Mouse (Mus musculus): ENCODE measurements around the gene Bin2. TPM values are rescaled to one million over a fixed set of nuclear protein-coding genes. Genes with fewer than 3 reads are reported as not detected.
"Not testable (repeated sequence)": the region's sequence is repeated elsewhere in the genome, so short reads cannot be mapped to it uniquely, and the experiment has no call there.

Gene Bin2
- polyA plus RNA-seq, 1 experiment from 2014 or later, result 62.1 TPM

DNA sequence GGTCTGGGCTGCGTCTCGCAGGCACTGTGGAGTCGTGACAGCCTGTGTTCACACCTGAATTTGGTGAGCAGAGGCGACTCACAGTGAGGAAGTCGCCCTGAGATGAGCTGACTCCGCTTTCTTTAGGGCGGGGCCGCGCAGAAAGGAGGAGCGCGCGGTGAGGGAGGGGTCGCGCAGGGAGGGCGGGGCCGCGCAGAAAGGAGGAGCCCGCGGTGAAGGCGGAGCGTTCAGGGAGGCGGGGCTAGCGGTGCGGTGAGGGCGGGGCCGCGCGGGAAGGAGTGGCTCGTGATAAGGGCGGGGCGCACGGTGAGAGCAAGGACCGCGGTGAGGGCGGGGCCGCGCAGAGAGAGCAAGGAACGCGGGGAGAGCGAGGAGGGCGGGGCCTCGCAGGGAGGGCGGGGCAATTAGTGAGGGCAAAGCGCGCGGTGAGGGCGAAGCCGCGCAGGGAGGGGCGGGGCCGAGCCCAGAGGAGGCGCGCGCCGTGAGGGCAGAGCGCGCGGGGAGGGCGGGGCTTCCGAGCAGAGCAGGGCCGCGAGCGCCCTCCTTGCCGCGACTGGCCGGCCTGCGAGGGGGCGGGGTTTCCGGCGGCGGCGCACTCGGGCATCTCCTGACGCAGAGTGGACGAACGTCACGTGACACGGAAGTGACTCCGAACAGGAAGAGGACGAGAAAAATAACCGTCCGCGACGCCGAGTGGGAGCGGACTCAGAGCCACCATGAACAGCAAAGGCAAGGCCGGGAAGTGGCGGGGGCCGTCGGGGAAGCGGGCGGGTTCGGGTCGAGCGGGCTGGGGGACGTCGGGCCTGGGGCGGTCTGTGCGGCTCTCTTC is 54.1 kb downstream of the Bin2 start, which contains the start of gene Dazap2:
Gene Dazap2, plus strand, starts transcription at position 354 of the 829 bp plus-strand sequence.
- under 1% methylated on average over 95 of the region's 99 CpGs for WGBS
- peaks cover 14% of the 10 kb centered on the region for H3K4me1 ChIP-seq (replicated peaks; ENCODE audit: control insufficient read depth, insufficient read depth, low read length)
- peak within 1 kb of the TSS; percentile 99 for H3K27ac ChIP-seq (ENCODE audit: low read depth, low read length)
- peak within 1 kb of the TSS; percentile 92 for H3K4me2 ChIP-seq
- peak within 1 kb of the TSS; percentile 94 for H3K4me3 ChIP-seq (ENCODE audit: low read depth, low read length)
- H3K9me3 ChIP-seq (ENCODE audit: control insufficient read depth, low read length), result no peaks in the 10 kb centered on the region
- H3K27me3 ChIP-seq (replicated peaks; ENCODE audit: control insufficient read depth, insufficient read depth, low read length), result no peaks in the 10 kb centered on the region
- peak within 1 kb of the TSS; percentile 98 for H3K9ac ChIP-seq (ENCODE audit: low read depth, low read length)
- peaks cover 24% of the 10 kb centered on the region for H3K36me3 ChIP-seq (ENCODE audit: control insufficient read depth, insufficient read depth, low read length)
- ATAC-seq (replicated peaks; ENCODE audit: low FRiP score), result peak; percentile 84
- peak; percentile 100 for DNase-seq (ENCODE audit: low spot score)

- no peak for DNase-seq (ENCODE audit: low spot score)
- H3K9me3 ChIP-seq (ENCODE audit: control insufficient read depth, low read length), result no peaks in the 10 kb centered on the region
- H3K27ac ChIP-seq (ENCODE audit: low read depth, low read length), result peak overlapping the region; percentile 55
- peak overlapping the region; percentile 94 for H3K4me3 ChIP-seq (ENCODE audit: low read depth, low read length)
- no peaks in the 10 kb centered on the region for H3K27me3 ChIP-seq (replicated peaks; ENCODE audit: control insufficient read depth, insufficient read depth, low read length)
- peaks cover 14% of the 10 kb centered on the region for H3K4me1 ChIP-seq (replicated peaks; ENCODE audit: control insufficient read depth, insufficient read depth, low read length)
- H3K36me3 ChIP-seq (ENCODE audit: control insufficient read depth, insufficient read depth, low read length), result peaks cover 17% of the 10 kb centered on the region
- WGBS, result 10% methylated on average over 43 of the region's 43 CpGs
- peak overlapping the region; percentile 88 for H3K4me2 ChIP-seq
- peak; percentile 61 for ATAC-seq (replicated peaks; ENCODE audit: low FRiP score)
- H3K9ac ChIP-seq (ENCODE audit: low read depth, low read length), result peak overlapping the region; percentile 64
Observed at GRCm38 (mm10) chr15:100614218-100614995, 54.9 kb downstream of the Bin2 start.

DNA sequence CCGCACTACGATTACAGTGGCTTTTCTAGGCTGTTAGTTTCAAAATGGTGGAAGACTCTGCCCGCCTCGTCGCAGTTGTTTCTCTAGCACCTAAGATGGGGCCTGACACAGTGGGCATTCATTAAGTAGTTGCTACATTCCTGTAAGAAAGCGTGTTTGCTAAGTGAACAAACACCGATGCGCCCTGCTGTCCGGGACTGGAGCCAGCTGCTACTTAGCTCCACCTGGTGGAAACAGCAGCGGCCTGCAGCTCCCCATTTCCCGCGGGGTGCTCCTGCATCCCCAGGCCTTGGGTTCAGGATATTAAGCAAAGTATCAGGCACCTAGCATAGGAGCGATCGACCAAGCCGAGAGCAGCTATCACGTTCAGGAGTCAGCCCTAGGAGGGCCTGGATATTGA is 55.8 kb downstream of the Bin2 start:
- WGBS, result 12% methylated on average over 16 of the region's 16 CpGs
- H3K9me3 ChIP-seq (ENCODE audit: control insufficient read depth, low read length), result no peaks in the 10 kb centered on the region
- no peaks in the 10 kb centered on the region for H3K27me3 ChIP-seq (replicated peaks; ENCODE audit: control insufficient read depth, insufficient read depth, low read length)
- no peak overlapping the region for H3K9ac ChIP-seq (ENCODE audit: low read depth, low read length)
- DNase-seq (ENCODE audit: low spot score), result peak; percentile 81
- peaks cover 14% of the 10 kb centered on the region for H3K4me1 ChIP-seq (replicated peaks; ENCODE audit: control insufficient read depth, insufficient read depth, low read length)
- H3K27ac ChIP-seq (ENCODE audit: low read depth, low read length), result no peak overlapping the region
- peak overlapping the region; percentile 14; the same call in 1 of the 2 replicates for H3K4me3 ChIP-seq (ENCODE audit: low read depth, low read length)
- peak overlapping the region; percentile 88 for H3K4me2 ChIP-seq
- no peak for ATAC-seq (replicated peaks; ENCODE audit: low FRiP score)
- H3K36me3 ChIP-seq (ENCODE audit: control insufficient read depth, insufficient read depth, low read length), result peaks cover 10% of the 10 kb centered on the region

DNA sequence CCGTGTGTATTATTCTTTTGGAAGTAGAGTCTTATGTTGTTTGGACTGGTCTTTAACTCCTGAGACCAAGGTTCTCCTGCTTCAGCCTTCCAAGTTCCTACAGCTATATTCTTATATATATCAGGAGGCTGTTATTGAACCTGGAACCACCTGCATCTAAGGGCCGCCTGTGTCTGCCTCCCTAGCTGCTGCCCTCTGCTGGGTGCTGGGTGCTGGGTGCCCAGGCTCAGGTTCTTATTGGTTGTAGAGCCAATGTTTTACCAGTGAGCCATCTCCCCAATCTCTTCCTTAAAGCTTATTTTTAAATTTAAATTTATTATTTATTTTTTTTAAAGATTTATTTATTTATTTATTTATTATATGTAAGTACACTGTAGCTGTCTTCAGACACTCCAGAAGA is 56.9 kb downstream of the Bin2 start:
- peaks cover 14% of the 10 kb centered on the region for H3K4me1 ChIP-seq (replicated peaks; ENCODE audit: control insufficient read depth, insufficient read depth, low read length)
- 75% methylated on average over 2 of the region's 2 CpGs for WGBS
- no peak overlapping the region for H3K27ac ChIP-seq (ENCODE audit: low read depth, low read length)
- no peaks in the 10 kb centered on the region for H3K27me3 ChIP-seq (replicated peaks; ENCODE audit: control insufficient read depth, insufficient read depth, low read length)
- ATAC-seq (replicated peaks; ENCODE audit: low FRiP score) (no peak), DNase-seq (ENCODE audit: low spot score) (no peak)
- H3K9ac ChIP-seq (ENCODE audit: low read depth, low read length), result no peak overlapping the region
- H3K36me3 ChIP-seq (ENCODE audit: control insufficient read depth, insufficient read depth, low read length), result no peaks in the 10 kb centered on the region; the same call in 1 of the 2 replicates
- H3K4me3 ChIP-seq (ENCODE audit: low read depth, low read length), result no peak overlapping the region
- no peaks in the 10 kb centered on the region for H3K9me3 ChIP-seq (ENCODE audit: control insufficient read depth, low read length)
- no peak overlapping the region for H3K4me2 ChIP-seq

DNA sequence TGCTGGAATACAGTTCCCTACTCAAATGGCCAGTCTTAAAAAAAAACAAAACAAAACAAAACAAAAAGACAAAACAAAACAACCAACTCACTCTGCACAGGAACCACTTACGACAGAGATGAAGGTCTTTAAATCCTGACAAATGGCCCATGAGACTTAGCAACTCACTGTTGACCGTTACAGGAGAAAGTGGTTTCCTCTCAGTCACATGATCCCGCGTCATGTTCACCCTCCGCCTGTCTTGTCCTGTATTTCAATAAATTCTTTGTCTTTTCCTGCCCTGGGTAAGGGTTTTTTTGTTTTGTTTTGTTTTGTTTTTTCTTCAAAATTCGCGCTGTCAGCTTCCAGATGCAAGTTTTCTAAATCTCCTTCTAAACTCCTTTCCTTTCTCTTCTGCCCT is 57.4 kb downstream of the Bin2 start:
- Histone ChIP-seq H3K4me3 (ENCODE audit: low read depth, low read length) (no peak overlapping the region), H3K4me1 (replicated peaks; ENCODE audit: control insufficient read depth, insufficient read depth, low read length) (peaks cover 14% of the 10 kb centered on the region), H3K4me2 (no peak overlapping the region), H3K27me3 (replicated peaks; ENCODE audit: control insufficient read depth, insufficient read depth, low read length) (no peaks in the 10 kb centered on the region), H3K27ac (ENCODE audit: low read depth, low read length) (no peak overlapping the region), H3K9me3 (ENCODE audit: control insufficient read depth, low read length) (no peaks in the 10 kb centered on the region), H3K36me3 (ENCODE audit: control insufficient read depth, insufficient read depth, low read length) (no peaks in the 10 kb centered on the region), H3K9ac (ENCODE audit: low read depth, low read length) (no peak overlapping the region)
- ATAC-seq (replicated peaks; ENCODE audit: low FRiP score), result no peak
- 72% methylated on average over 7 of the region's 7 CpGs for WGBS
- DNase-seq (ENCODE audit: low spot score), result no peak

DNA sequence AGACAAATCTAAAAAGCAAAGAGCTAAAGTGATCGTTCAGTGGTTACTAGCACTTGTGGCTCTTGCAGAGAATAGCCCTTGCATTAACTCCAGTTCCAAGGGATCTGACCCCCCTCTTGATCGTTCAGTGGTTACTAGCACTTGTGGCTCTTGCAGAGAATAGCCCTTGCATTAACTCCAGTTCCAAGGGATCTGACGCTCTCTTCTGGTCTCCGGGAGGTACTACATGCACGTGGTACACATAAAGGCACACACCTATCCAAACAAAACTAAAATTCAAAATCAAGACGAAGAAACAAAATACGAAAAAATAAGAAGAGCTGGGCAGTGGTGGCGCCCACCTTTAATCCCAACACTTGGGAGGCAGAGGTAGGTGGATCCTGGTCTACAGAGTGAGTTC is 62.7 kb downstream of the Bin2 start:
- H3K36me3 ChIP-seq (ENCODE audit: control insufficient read depth, insufficient read depth, low read length); H3K9ac ChIP-seq (ENCODE audit: low read depth, low read length); H3K4me1 ChIP-seq (replicated peaks; ENCODE audit: control insufficient read depth, insufficient read depth, low read length); H3K27me3 ChIP-seq (replicated peaks; ENCODE audit: control insufficient read depth, insufficient read depth, low read length); H3K9me3 ChIP-seq (ENCODE audit: control insufficient read depth, low read length); DNase-seq (ENCODE audit: low spot score); H3K4me3 ChIP-seq (ENCODE audit: low read depth, low read length); H3K4me2 ChIP-seq; ATAC-seq (replicated peaks; ENCODE audit: low FRiP score); H3K27ac ChIP-seq (ENCODE audit: low read depth, low read length): not testable (repeated sequence)
- WGBS, result 87% methylated on average over 8 of the region's 8 CpGs

- Histone ChIP-seq H3K9me3 (ENCODE audit: control insufficient read depth, low read length) (no peaks in the 10 kb centered on the region), H3K4me3 (ENCODE audit: low read depth, low read length) (no peak overlapping the region), H3K4me2 (no peak overlapping the region), H3K4me1 (replicated peaks; ENCODE audit: control insufficient read depth, insufficient read depth, low read length) (peaks cover 13% of the 10 kb centered on the region), H3K27me3 (replicated peaks; ENCODE audit: control insufficient read depth, insufficient read depth, low read length) (peaks cover 42% of the 10 kb centered on the region), H3K27ac (ENCODE audit: low read depth, low read length) (no peak overlapping the region), H3K9ac (ENCODE audit: low read depth, low read length) (no peak overlapping the region), H3K36me3 (ENCODE audit: control insufficient read depth, insufficient read depth, low read length) (no peaks in the 10 kb centered on the region)
- no peak for ATAC-seq (replicated peaks; ENCODE audit: low FRiP score)
- no peak for DNase-seq (ENCODE audit: low spot score)
- WGBS, result 34% methylated on average over 3 of the region's 3 CpGs
Observed at GRCm38 (mm10) chr15:100601669-100602068, 67.7 kb downstream of the Bin2 start.

DNA sequence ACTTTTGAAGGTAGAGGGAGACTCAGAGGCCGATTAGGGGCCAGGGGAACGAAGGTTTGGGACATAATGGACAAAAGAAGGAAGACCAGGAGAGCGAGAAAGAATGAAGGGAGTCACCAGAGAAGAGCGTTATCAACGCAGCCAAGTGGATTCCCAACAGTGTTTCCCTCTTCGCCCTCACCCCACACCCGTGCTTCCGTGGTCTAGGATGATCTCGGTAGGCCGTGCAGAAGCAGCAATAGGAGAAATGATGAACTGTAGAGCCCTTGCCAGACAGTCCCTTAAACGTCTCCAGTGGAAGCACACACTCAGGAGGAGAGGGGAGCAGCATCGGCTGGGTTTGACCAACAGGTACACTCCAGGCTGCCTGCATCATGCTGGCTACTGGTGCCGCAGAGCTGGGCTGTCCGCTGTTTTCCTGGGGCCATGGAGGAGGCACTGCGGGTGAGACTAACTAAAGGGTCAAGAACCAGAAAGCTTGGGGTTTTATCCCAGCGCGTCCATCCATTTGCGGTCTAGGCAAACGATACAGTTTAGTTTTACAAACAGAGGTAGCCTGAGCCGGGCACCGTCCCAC is 68.6 kb downstream of the Bin2 start:
- ATAC-seq (replicated peaks; ENCODE audit: low FRiP score), result no peak
- H3K4me3 ChIP-seq (ENCODE audit: low read depth, low read length), result peak overlapping the region; percentile 66
- peak overlapping the region; percentile 96 for H3K4me2 ChIP-seq
- H3K4me1 ChIP-seq (replicated peaks; ENCODE audit: control insufficient read depth, insufficient read depth, low read length), result peaks cover 13% of the 10 kb centered on the region
- H3K36me3 ChIP-seq (ENCODE audit: control insufficient read depth, insufficient read depth, low read length), result no peaks in the 10 kb centered on the region
- WGBS, result 18% methylated on average over 21 of the region's 21 CpGs
- H3K27ac ChIP-seq (ENCODE audit: low read depth, low read length), result no peak overlapping the region
- H3K9me3 ChIP-seq (ENCODE audit: control insufficient read depth, low read length), result no peaks in the 10 kb centered on the region
- no peak for DNase-seq (ENCODE audit: low spot score)
- peaks cover 42% of the 10 kb centered on the region for H3K27me3 ChIP-seq (replicated peaks; ENCODE audit: control insufficient read depth, insufficient read depth, low read length)
- no peak overlapping the region for H3K9ac ChIP-seq (ENCODE audit: low read depth, low read length)
